Mouse (Mus musculus): ENCODE measurements around the gene Nmnat2.
"Not testable (repeated sequence)": the region's sequence is repeated elsewhere in the genome, so short reads cannot be mapped to it uniquely, and the experiment has no call there.

The Nmnat2 gene

GRCm38 (mm10) chr1:153054112-153054821 lies 99.5 kb downstream of the Nmnat2 start:
- no peak for DNase-seq (ENCODE audit: low read depth)

- peak; percentile 17 for DNase-seq (ENCODE audit: low read depth)
Measured at GRCm38 (mm10) chr1:153058290-153058689, 103.5 kb downstream of the Nmnat2 start.

- no peak for DNase-seq (ENCODE audit: low read depth)
Measured at GRCm38 (mm10) chr1:153059626-153060025, 104.8 kb downstream of the Nmnat2 start.

- DNase-seq (ENCODE audit: low read depth) = no peak
Measured at GRCm38 (mm10) chr1:153062547-153062946, 107.8 kb downstream of the Nmnat2 start.

GRCm38 (mm10) chr1:153064784-153065390 lies 110.1 kb downstream of the Nmnat2 start:
- no peak for DNase-seq (ENCODE audit: low read depth)

GRCm38 (mm10) chr1:153065473-153066386 lies 110.9 kb downstream of the Nmnat2 start:
- DNase-seq (ENCODE audit: low read depth) = no peak

GRCm38 (mm10) chr1:153066387-153066781 lies 111.6 kb downstream of the Nmnat2 start:
- DNase-seq (ENCODE audit: low read depth) = no peak

- no peak for DNase-seq (ENCODE audit: low read depth)
Measured at GRCm38 (mm10) chr1:153071563-153071962, 116.8 kb downstream of the Nmnat2 start.

GRCm38 (mm10) chr1:153071995-153072394 lies 117.2 kb downstream of the Nmnat2 start:
- no peak for DNase-seq (ENCODE audit: low read depth)

- no peak for DNase-seq (ENCODE audit: low read depth)
Measured at GRCm38 (mm10) chr1:153072711-153073110, 117.9 kb downstream of the Nmnat2 start.

GRCm38 (mm10) chr1:153073441-153073840 lies 118.6 kb downstream of the Nmnat2 start:
- no peak for DNase-seq (ENCODE audit: low read depth)

- no peak for DNase-seq (ENCODE audit: low read depth)
Measured at GRCm38 (mm10) chr1:153075087-153075736, 120.4 kb downstream of the Nmnat2 start.

GRCm38 (mm10) chr1:153075955-153076354 lies 121.2 kb downstream of the Nmnat2 start:
- no peak for DNase-seq (ENCODE audit: low read depth)

- not testable (repeated sequence) for DNase-seq (ENCODE audit: low read depth)
Measured at GRCm38 (mm10) chr1:153083233-153083632, 128.4 kb downstream of the Nmnat2 start.

GRCm38 (mm10) chr1:153084191-153084590 lies 129.4 kb downstream of the Nmnat2 start:
- no peak for DNase-seq (ENCODE audit: low read depth)

- peak; percentile 70 for DNase-seq (ENCODE audit: low read depth)
Measured at GRCm38 (mm10) chr1:153085198-153085597, 130.4 kb downstream of the Nmnat2 start.

GRCm38 (mm10) chr1:153087771-153088170 lies 133.0 kb downstream of the Nmnat2 start:
- peak; percentile 50 for DNase-seq (ENCODE audit: low read depth)

GRCm38 (mm10) chr1:153090081-153090480 lies 135.3 kb downstream of the Nmnat2 start:
- DNase-seq (ENCODE audit: low read depth) = no peak

- no peak for DNase-seq (ENCODE audit: low read depth)
Measured at GRCm38 (mm10) chr1:153090807-153091206, 136.0 kb downstream of the Nmnat2 start.

- no peak for DNase-seq (ENCODE audit: low read depth)
Measured at GRCm38 (mm10) chr1:153091438-153092236, 136.8 kb downstream of the Nmnat2 start.

All from naive thymus-derived CD4-positive, alpha-beta T cell, adult 2 months (primary cell).